Mouse (Mus musculus) urinary bladder, postnatal 25 days (tissue): ENCODE results near the gene Fhad1.
A peak's percentile ranks its signal among the peaks of the same experiment; 100 is the strongest.

ENCODE experiments used
- DNase-seq: peaks from one replicate; pipeline ENCODE4 v3.0.0; 2022; ENCODE audit warnings: low spot score

Fhad1 gene

DNA sequence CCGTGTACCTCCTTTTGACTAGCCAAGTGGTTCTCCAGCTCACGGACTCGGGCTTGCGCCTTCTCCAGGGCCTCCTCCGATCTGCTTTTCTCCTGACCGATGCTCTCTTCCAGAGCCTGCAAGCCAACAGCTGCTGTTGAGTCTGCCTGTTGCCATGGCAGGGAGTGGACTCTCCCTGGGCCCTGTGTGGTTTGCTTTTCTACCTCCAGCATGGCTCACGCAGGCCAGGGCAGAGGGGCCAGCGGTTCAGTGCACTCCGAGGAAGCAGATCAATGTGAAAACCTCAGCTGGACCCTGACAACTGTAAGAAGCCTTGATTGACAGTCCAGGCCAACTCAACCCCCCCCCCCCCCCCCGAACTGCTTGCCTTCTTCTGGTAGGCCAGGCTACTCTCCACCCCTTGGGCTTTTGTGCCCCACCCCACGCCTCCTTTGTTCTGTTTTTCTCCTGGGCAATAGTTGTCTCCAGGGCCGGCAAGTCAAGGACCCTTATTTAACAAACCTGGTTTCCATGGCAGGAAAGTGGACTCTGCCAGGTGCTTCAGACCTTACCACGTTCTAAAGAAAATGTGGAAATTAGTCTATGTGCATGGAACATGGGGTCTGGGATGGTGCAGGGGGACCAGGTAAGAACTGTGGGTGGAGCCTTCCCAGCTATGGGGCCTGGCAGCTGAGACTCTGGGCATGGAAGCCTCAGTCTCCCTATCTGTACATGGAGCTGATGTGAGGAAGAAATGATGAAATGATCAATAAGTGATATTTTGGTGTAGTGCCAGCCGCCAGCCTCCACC, 81.9 kb downstream of the Fhad1 start:
- no peak for DNase-seq

DNA sequence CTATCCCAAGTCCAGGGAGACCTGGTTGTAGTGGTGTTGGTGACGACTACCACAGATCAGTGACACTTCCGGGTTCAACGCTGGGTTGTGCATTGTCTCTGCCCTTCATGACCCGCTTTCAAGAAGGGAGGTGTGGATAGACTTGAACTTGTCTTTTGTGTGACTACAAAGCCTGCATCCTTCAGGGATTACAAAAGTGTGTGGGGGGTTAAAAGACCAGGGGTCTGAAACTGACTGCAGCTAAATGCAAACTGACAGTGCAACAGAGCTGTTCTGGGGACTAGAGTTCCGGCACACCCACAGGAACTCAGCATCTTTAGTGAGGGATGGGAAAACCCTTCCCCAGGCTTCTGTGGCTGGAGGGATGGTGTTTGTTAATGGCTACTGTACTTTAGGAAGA, 83.4 kb downstream of the Fhad1 start:
- DNase-seq, result no peak

DNA sequence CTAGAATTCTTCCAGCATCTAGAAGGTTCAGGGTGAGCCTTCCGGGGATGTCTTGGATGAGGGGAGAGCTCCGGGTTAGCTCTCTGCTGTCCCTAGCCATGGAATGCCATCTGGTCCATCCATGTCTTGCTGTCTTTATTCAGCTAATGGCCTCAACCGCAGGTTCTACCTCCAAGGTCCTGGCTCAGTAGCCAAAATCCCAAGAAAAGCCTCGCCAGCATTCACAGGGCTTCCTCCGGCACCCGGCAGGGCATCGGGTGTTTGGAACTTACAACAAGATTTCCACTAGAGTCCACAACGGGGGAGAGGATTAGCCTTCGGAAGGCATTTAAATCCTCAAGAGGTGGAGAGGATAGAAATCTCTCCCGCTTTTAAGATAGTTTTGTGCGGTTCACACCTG, 84.9 kb downstream of the Fhad1 start:
- no peak for DNase-seq

DNA sequence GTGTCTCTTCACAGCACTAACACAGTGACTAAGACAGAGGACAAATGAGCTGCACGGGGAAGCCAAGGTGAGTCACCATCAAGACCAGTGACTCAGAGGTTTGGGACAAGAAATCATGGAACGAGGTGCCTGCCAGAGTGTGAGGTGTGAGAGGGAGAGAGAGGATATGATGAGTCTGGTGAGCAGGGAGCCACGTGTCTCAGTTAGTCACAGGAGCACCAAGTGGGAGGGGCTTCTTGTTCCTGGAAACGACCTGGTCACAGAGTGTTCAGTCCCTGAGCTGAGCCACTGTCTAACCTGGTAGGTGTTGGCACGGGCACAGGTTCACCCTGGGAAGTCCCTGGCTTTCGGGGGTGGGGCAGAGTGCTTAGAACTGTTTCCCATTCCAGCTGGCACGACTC, 86.0 kb downstream of the Fhad1 start:
- DNase-seq, result peak; percentile 19

DNA sequence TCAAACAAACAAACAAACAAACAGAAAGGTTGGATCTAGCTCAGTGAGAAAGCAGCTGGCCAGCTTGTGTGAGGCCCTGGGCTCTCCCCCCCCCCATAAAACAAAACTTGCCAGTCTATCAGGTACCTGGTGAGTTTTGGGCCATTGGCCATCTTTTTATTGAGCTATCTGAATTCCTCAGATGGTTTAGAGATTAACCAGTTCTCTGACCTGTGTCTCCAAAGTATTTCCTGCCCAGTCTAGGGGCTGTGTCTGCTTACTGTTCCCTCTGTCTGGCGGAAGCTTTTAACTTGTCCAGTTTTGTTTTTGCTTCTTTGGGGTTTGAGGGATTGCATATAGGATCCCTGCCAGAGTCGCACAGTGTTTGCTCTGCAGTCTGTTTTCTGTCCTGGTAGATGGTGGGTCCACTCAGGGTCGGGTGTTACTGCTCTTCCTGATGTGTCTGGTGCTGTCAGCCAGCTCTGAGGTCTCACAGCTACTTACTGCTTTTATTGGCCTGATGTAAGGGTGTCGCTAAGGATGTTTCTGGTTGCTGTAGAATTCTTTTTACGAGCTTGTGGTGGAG, 89.0 kb downstream of the Fhad1 start:
- DNase-seq, result no peak

DNA sequence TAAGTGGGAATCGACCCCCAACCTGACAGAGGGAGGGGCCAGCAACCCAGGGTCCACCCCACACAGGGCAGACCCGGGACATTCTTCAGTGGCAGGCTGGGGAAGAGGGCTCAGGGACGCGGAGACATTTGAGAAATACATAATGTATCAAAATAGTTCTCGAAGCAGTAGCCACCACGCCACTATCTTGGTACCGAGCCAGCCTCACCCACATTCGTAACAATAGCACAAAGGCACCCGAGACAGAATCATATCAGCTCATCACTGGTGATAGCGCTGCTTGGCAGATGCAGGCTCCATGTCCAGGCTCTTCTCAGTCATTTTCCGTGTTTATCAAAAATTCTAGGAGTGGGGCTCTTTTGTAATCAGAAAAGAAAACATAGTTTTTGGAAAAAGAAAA, 90.9 kb downstream of the Fhad1 start:
- DNase-seq, result no peak

DNA sequence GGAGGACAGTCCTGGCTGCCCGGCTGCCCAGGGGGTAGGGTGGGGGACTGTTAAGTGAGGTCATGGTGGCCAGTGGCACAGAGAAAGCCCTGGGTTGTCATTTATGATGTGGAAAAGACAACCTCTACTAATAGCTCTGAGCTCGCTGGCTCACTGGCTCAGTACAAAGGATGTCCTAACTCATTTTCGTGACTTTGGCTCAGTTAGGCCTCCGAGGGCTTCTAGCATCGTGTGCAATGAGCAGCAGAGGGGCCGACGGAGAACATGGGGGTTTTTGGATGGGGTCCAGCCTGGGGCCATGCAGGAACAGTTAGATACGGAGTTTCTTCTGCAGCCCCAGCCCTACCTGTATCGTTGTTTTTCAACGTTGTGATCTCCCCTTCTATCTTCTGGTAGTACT, 94.5 kb downstream of the Fhad1 start:
- no peak for DNase-seq

DNA sequence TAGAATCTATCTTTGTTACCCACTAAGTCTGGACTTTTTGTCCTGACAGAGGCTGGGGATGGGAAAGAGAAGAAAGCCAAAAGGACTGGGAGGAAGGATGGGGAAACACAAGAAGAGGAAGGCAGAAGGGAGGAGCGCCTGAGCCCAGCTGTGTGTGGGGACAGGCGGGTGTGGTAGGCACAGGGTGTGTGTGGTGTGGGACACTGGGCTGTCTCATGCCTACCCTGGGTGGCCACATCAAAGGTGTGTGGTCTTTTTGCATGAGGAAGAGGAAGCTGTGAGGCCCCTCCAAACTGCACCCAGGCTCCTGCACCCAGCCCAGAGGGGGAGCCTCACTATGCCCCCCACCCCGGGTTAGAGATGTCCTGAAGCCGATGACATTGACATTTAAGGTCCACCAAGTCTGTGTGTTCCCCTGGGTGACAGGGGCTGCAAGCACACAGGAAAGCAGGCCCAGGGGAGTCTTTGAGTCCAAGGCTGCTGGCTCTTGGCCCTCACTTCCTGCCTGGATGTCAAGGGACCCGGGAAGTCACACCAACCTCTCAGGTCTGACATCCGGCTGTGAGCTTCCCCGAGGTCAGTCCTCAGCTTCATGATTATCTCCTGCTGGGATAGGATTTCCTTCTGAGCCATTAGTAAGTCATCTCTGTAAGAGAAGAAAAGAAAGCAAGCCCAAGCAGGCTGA, 97.0 kb downstream of the Fhad1 start:
- DNase-seq, result no peak

DNA sequence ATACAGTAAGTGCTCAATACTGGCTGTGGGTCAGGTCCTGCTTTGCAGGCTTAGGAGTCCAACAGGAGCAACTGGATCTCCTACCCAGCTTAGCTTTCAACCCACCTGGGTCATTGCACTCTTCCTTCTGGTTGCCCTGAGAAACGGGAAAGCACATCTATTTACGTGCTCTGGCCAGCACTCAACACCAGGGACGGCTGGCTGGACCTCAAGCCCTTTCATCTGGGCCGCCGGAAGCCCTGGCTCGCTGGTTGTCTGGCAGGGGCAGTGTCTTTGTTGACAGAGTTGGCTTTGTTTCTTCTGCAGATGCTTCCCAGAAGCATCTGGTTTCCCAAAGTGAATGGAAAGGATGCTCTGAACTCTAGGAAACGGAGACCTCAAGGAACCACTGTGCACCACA, 100.8 kb downstream of the Fhad1 start:
- no peak for DNase-seq

DNA sequence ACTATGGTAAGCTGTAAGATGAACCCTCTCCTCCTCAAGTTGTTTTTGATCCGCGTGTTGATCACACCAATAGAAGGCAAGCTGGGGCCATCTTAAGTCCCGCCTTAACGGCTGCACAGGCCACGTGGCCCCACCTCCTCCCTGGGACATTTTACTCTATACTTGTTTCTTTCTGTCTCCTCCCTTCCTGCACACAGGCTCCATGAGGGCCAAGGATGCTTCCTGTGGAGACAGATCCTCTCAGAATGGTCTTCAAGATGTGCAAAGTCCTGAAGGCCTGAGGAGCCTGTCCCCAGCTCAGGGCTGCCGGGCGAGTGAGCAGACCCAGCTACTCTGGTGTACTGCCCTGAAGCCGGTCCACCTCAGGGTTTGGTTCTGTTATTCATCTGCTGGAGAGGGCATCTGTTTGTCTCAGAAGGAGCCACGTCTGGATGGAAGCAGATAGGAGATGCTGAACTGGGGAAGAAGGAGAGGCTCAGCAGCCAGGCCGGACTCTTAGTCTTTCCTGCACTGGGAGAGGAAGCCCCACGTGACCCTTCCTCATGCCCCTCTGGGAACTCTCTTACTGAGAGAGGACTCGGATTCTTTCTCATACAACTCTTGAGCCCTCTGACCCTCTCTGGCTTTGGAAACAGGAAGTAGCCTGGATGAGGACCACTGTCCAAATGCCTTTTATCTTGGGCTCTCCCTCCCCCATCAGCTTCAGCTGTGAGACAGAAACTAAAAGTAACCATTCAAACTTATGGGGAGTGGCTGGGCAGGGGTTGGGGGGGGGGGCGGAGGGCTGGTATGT, 101.5 kb downstream of the Fhad1 start:
- no peak for DNase-seq

DNA sequence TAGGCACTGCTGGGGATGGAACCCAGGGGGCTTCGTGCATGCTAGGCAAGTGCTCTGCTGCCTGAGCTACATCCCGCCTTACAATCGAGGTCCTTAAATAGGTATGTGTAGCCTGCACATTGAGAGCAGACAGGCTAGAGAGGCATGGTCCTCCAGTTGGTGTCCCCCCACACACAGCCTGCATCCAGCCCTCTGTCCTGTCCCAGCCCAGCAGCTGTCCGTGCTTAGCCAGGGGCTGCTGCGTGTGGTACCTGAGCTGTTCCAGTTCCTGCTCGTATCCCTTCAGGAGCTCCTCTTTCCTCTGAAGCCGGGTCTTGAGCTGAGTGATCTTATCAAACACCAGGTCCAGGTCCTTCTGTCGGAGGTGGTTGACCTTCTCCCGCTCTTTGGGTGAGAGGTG, 110.2 kb downstream of the Fhad1 start:
- no peak for DNase-seq

DNA sequence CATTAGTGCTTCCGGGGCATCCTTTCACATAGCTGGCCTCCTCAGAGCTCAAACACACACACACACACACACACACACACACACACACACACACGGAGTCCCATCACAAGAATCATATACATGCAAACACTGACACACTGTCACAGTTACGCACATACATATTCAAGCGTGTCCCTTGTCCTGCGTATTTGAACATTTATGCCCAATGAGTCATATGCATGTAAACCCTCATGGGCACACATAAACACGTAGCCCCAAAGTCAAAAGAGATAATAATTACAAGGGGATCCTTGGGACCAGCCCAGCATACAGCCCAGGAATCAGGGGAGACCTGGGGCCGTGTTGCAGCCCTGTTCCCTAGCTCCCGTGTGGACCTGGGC, 112.4 kb downstream of the Fhad1 start:
- DNase-seq, result no peak

DNA sequence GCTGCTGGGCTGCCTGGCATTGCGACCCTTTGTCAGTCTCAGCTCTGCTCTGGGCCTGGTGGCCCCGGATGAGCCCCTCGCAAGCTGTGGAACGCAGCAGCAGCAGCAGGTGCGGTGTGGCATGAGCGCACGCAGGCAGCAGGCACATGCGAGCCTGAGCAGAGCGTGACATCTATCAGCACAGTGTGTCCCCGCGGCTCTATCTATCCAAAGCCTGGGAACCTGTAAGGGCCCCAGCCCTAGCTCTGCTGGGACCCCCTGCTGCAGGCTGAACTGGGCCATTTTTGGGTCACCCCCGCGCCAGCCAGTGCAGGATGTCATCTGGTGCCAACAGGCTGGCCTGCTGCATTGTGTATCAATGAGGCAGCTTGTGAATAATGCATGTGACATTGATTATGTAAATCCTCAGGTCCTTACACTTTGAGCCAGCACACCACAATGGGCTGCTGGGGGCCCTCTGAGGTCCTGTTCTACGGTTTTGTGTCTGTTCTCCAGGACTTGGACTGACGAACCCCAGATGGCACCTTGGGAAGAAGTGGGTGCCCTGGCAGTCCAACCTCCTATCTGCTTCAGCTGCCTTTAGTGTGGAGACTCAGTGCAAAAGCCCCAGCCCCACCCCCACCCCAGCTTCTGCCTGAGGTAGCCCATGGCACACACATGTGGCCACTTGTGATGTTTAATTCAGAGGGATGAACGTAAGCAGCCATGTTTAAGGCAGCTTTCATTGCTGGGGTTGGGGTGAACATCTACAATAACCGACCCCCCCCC, 113.0 kb downstream of the Fhad1 start:
- DNase-seq, result no peak

DNA sequence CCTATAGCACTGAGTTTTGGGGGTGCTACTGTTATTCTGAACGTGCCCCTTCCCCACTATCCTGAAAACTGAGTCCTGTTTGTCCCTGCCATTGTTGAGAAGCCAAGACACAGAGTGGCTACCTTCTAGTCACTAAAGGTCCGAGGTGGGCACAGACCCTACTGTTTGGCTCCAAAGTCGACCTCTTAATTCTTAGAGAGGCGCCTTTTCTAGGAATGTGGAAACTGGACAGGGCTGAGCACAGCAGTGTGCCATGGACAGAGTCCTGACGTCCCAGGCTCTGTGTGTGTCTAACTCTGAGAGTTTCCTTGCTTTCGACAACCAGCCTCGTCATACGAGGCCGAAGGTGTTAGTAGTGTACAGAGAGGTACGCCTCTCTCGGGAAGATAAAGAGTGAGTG, 114.5 kb downstream of the Fhad1 start:
- DNase-seq, result no peak

DNA sequence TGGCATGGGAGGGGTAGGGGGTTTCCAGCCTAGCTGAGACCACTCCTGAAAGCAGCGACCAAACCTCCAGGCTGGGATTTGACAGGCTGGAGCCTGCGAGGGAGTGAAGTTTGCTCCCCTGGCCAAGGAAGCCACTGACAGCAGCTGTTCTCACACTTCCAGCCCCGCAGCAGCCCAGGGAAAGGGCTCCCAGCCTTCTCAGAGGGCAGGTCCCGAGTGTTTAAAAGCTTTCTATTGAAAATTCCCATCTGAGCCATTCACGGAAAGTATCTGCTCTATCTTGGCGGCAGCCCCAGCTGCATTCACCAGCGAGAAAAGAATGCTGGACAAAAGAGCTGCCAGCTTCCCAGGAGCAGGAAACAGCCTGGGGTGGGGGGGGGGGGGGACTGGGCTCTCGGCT, 114.9 kb downstream of the Fhad1 start:
- DNase-seq, result no peak

DNA sequence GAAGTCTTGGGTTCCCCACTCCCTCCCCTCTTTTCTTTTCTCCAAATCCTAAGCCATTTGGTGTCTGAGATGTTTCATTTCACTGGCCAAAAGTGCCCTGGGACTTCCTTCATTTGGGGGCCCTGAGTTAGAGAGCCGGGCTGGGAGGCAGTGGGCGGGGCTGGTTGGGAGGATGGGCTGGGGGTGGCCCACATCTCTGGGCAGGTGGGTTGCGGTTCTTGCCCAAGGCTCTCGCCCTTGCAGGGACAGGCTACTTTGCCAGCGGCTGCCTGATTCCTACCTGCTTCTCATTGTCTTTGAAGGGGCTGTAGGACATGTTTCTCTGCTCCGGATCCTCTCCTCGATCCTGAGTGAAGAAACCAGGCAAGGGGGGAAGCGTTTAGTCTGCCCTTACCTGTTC, 116.0 kb downstream of the Fhad1 start:
- DNase-seq, result no peak

DNA sequence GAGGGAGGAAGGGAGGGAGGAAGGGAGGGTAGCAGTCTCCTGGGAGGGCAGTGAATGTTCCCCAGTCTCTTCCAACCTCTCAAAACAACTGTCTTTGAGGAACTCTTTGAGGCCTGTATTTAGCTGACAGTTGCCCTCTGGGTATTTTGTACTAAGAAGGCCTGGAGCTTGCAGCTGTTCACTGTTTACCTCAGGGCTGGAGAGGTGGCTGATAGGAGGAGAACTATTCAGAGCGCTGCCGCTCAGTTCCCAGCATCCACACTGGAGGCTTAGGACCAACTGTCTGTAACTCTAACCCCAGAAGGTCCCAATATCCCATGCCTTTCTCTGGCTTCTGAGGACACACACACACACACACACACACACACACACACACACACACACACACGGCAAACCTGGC, 117.0 kb downstream of the Fhad1 start:
- DNase-seq, result no peak

DNA sequence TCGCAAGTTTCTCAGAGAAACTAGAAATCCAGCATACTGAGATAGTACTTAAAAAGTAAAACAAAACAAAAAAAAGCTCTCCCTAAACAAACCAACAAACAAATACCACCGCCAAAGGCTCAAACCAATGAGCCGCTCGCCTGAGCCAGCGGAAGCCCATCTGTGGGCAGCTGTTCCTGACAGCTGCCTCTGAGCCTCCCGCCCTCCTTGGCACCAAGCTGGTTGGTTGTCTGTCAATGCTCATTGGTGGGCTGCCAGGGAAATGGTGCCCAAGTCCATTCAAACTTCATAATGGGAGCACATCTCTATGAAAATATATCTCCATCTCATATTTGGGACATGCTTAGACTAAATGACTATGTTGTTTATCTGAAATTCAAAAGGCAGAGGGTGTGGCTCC, 117.7 kb downstream of the Fhad1 start:
- DNase-seq, result no peak

DNA sequence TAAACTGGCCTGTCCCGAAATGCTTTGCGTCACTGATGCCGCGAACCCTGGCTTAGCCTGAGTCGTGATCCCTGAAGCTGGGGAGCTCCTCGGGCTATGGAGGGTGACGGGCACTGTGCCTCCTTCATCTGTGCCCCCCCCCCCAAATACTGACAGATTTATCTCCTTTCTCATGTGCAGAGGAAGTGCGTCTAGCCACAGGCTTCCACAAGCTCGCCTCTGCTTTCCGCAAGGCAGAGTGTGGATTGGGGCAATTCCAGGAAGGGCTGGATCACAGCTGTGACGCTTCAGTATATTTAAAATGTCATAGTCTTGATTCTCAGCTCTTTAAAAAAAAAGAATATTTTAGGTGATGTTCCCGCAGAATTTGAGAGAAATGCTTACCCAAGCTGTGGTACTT, 119.1 kb downstream of the Fhad1 start:
- DNase-seq, result no peak

DNA sequence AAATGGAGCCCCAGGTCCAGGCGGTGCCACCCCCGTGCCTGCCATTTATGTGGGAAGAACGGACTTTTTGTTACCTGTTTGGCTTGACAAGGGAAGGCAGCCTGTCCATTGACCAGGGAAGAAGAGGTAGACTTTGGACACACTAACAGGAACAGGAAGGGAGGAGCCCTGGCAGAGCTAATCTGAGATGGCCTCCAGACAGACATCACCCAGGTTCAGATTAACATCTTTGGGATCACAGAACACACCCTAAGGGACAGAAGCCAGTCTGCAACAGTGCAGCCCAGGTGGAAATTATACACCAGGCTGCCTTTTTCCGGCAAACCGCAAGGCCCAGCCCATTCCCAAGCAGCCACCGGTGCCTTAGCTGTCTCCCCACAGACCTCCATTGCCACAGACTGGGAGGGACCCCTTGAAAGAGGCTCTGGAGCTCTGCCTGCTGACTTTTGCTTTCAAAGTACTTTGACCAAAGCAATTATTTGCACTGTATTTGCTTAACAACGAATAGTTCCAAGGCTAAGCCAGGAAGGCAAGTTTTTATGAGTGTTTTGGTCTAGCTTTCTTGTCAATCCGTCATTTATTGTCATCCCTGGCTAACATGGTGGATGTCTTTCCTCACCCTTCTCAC, 121.6 kb downstream of the Fhad1 start:
- DNase-seq, result no peak

DNA sequence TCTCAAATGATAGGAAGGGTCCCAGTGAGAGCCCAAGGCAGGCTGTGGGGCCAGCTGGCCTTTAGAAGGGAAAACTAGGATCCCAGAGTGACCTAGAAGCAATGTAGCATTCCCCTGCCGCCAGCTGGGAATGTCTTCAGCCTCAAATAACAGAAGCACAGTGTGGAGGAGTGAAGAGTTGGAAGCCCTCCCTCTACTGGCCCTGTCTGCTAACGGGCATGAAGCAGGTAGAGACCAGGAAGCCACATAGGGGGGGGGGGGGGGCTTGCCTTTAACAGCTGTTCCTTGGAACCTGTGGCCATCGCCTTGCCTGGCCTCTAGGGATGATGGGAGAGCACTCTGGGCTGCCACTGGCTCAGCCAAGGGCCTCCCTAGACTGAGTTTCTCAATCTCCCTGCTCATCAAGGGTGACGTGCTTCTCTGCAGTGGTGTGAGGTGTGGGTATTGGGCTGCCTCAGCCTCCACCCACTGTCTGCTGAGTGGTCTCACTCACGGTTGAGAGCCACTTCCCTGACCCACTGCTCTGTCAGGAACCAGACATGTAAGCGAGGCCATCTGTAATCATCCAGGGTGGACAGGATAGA, 128.4 kb downstream of the Fhad1 start:
- DNase-seq, result no peak
